Mouse (Mus musculus): ENCODE measurements around the gene Brdt. TPM values are rescaled to one million over a fixed set of nuclear protein-coding genes. Genes with fewer than 3 reads are reported as not detected.

Brdt gene
- total RNA-seq, 1 experiment: 2.2 TPM

- Histone ChIP-seq H3K4me1 (ENCODE audit: control insufficient read depth in 2 of 2, insufficient read depth in 2 of 2, low read length in 2 of 2, poor library complexity in 1 of 2) (peaks cover 0 to 3% of the 10 kb centered on the region in 2 experiments; a peak in 1 of 4 replicates), H3K27ac (ENCODE audit: insufficient read depth, low read depth, low read length, poor library complexity, severe bottlenecking) (no peak overlapping the region), H3K9ac (ENCODE audit: insufficient read depth, low read depth, low read length, poor library complexity, severe bottlenecking) (no peak overlapping the region), H3K4me3 (ENCODE audit: insufficient read depth in 1 of 2, low read depth in 1 of 2, low read length in 2 of 2, poor library complexity in 1 of 2, severe bottlenecking in 1 of 2) (no peak overlapping the region), H3K36me3 (ENCODE audit: control insufficient read depth, insufficient read depth, low read length, poor library complexity, severe bottlenecking) (no peaks in the 10 kb centered on the region), H3K9me3 (ENCODE audit: control insufficient read depth, insufficient read depth, low read depth, low read length) (no peaks in the 10 kb centered on the region)
- in situ Hi-C loops (cut with MboI; ENCODE audit: low sequenced_read_pairs in 2 of 2, unreplicated experiment in 2 of 2): loop anchor here in 1 of 2 experiments (25.0 kb wide), 1 partner anchor 834 kb away; the partner anchor contains the start of gene Barhl2
- no peak for DNase-seq (ENCODE audit: low read depth, low spot score)
- TF ChIP-seq ZC3H11A (IDR thresholded peaks at IDR 0.05; ENCODE audit: borderline replicate concordance, low read depth, low read length): no peak
- TF ChIP-seq ZNF384 (IDR thresholded peaks at IDR 0.05; ENCODE audit: low read depth, low read length): no peak
- no peak for TF ChIP-seq CHD2 (IDR thresholded peaks at IDR 0.05; ENCODE audit: low read depth, low read length)
- TF ChIP-seq HCFC1 (IDR thresholded peaks at IDR 0.05; ENCODE audit: borderline replicate concordance, insufficient read depth, low read length): no peak
- TF ChIP-seq MAFK (IDR thresholded peaks at IDR 0.05; ENCODE audit: insufficient read depth, low read depth, low read length): no peak
These were observed 34.2 kb upstream of the Brdt start for GRCm38 (mm10) chr5:107296512-107297322.

- TF ChIP-seq ZC3H11A (IDR thresholded peaks at IDR 0.05; ENCODE audit: borderline replicate concordance, low read depth, low read length) (no peak), CHD2 (IDR thresholded peaks at IDR 0.05; ENCODE audit: low read depth, low read length) (no peak), ZNF384 (IDR thresholded peaks at IDR 0.05; ENCODE audit: low read depth, low read length) (no peak), HCFC1 (IDR thresholded peaks at IDR 0.05; ENCODE audit: borderline replicate concordance, insufficient read depth, low read length) (no peak), MAFK (IDR thresholded peaks at IDR 0.05; ENCODE audit: insufficient read depth, low read depth, low read length) (no peak)
- Histone ChIP-seq H3K36me3 (ENCODE audit: control insufficient read depth, insufficient read depth, low read length, poor library complexity, severe bottlenecking) (no peaks in the 10 kb centered on the region), H3K4me3 (ENCODE audit: insufficient read depth in 1 of 2, low read depth in 1 of 2, low read length in 2 of 2, poor library complexity in 1 of 2, severe bottlenecking in 1 of 2) (no peak overlapping the region), H3K9me3 (ENCODE audit: control insufficient read depth, insufficient read depth, low read depth, low read length) (no peaks in the 10 kb centered on the region), H3K27ac (ENCODE audit: insufficient read depth, low read depth, low read length, poor library complexity, severe bottlenecking) (no peak overlapping the region), H3K4me1 (ENCODE audit: control insufficient read depth in 2 of 2, insufficient read depth in 2 of 2, low read length in 2 of 2, poor library complexity in 1 of 2) (peaks cover 0 to 3% of the 10 kb centered on the region in 2 experiments; a peak in 1 of 4 replicates), H3K9ac (ENCODE audit: insufficient read depth, low read depth, low read length, poor library complexity, severe bottlenecking) (no peak overlapping the region)
- in situ Hi-C loops (cut with MboI; ENCODE audit: low sequenced_read_pairs in 2 of 2, unreplicated experiment in 2 of 2): loop anchor here in 1 of 2 experiments (25.0 kb wide), 1 partner anchor 837 kb away; the partner anchor contains the start of gene Barhl2
- DNase-seq (ENCODE audit: low read depth, low spot score): no peak
These were observed 32.1 kb upstream of the Brdt start for GRCm38 (mm10) chr5:107298854-107299253.

GRCm38 (mm10) chr5:107303350-107303861 is 27.6 kb upstream of the Brdt start:
- Histone ChIP-seq H3K9me3 (ENCODE audit: control insufficient read depth, insufficient read depth, low read depth, low read length) (no peaks in the 10 kb centered on the region), H3K27ac (ENCODE audit: insufficient read depth, low read depth, low read length, poor library complexity, severe bottlenecking) (no peak overlapping the region), H3K36me3 (ENCODE audit: control insufficient read depth, insufficient read depth, low read length, poor library complexity, severe bottlenecking) (no peaks in the 10 kb centered on the region), H3K4me1 (ENCODE audit: control insufficient read depth in 2 of 2, insufficient read depth in 2 of 2, low read length in 2 of 2, poor library complexity in 1 of 2) (no peaks in the 10 kb centered on the region), H3K9ac (ENCODE audit: insufficient read depth, low read depth, low read length, poor library complexity, severe bottlenecking) (no peak overlapping the region), H3K4me3 (ENCODE audit: insufficient read depth in 1 of 2, low read depth in 1 of 2, low read length in 2 of 2, poor library complexity in 1 of 2, severe bottlenecking in 1 of 2) (no peak overlapping the region)
- in situ Hi-C loops (cut with MboI; ENCODE audit: low sequenced_read_pairs in 2 of 2, unreplicated experiment in 2 of 2): loop anchor here (25.0 kb wide), 2 partner anchors 291 to 441 kb away; no protein-coding TSS in a partner anchor
- DNase-seq (ENCODE audit: low read depth, low spot score): no peak
- TF ChIP-seq MAFK (IDR thresholded peaks at IDR 0.05; ENCODE audit: insufficient read depth, low read depth, low read length) (peak; percentile 84), ZNF384 (IDR thresholded peaks at IDR 0.05; ENCODE audit: low read depth, low read length) (no peak), ZC3H11A (IDR thresholded peaks at IDR 0.05; ENCODE audit: borderline replicate concordance, low read depth, low read length) (no peak), HCFC1 (IDR thresholded peaks at IDR 0.05; ENCODE audit: borderline replicate concordance, insufficient read depth, low read length) (no peak), CHD2 (IDR thresholded peaks at IDR 0.05; ENCODE audit: low read depth, low read length) (no peak)

GRCm38 (mm10) chr5:107304117-107304825 is 26.7 kb upstream of the Brdt start:
- in situ Hi-C loops (cut with MboI; ENCODE audit: low sequenced_read_pairs in 2 of 2, unreplicated experiment in 2 of 2): loop anchor here (25.0 kb wide), 2 partner anchors 292 to 442 kb away; no protein-coding TSS in a partner anchor
- no peak for TF ChIP-seq MAFK (IDR thresholded peaks at IDR 0.05; ENCODE audit: insufficient read depth, low read depth, low read length)
- TF ChIP-seq ZC3H11A (IDR thresholded peaks at IDR 0.05; ENCODE audit: borderline replicate concordance, low read depth, low read length): no peak
- no peak for TF ChIP-seq CHD2 (IDR thresholded peaks at IDR 0.05; ENCODE audit: low read depth, low read length)
- no peak for TF ChIP-seq HCFC1 (IDR thresholded peaks at IDR 0.05; ENCODE audit: borderline replicate concordance, insufficient read depth, low read length)
- TF ChIP-seq ZNF384 (IDR thresholded peaks at IDR 0.05; ENCODE audit: low read depth, low read length): no peak

More at GRCm38 (mm10) chr5:107304117-107304825, 26.7 kb upstream of the Brdt start:
- no peaks in the 10 kb centered on the region for H3K9me3 ChIP-seq (ENCODE audit: control insufficient read depth, insufficient read depth, low read depth, low read length)
- H3K36me3 ChIP-seq (ENCODE audit: control insufficient read depth, insufficient read depth, low read length, poor library complexity, severe bottlenecking): no peaks in the 10 kb centered on the region
- no peak overlapping the region for H3K27ac ChIP-seq (ENCODE audit: insufficient read depth, low read depth, low read length, poor library complexity, severe bottlenecking)
- DNase-seq (ENCODE audit: low read depth, low spot score): no peak
- H3K4me1 ChIP-seq (ENCODE audit: control insufficient read depth in 2 of 2, insufficient read depth in 2 of 2, low read length in 2 of 2, poor library complexity in 1 of 2): no peaks in the 10 kb centered on the region
- no peak overlapping the region for H3K9ac ChIP-seq (ENCODE audit: insufficient read depth, low read depth, low read length, poor library complexity, severe bottlenecking)
- no peak overlapping the region for H3K4me3 ChIP-seq (ENCODE audit: insufficient read depth in 1 of 2, low read depth in 1 of 2, low read length in 2 of 2, poor library complexity in 1 of 2, severe bottlenecking in 1 of 2)

Data from ES-E14 (cell line).